Mouse (Mus musculus) hindbrain, embryonic 15.5 days (tissue): Measurements from ENCODE around the gene Hpcal1. TPM values are rescaled to one million over a fixed set of nuclear protein-coding genes. Genes with fewer than 3 reads are reported as not detected.

ENCODE experiments used
- ATAC-seq: fragments of 200-750 bp; cut with Nextera tagmentation; 2 replicates; pipeline ENCODE4 v1.8.0; 2017; ENCODE audit warnings: low read depth, moderate number of reproducible peaks, moderate TSS enrichment; ENCODE audit not compliant: low FRiP score
- H3K27ac ChIP-seq: fragments of 300-500 bp; sonication (generic); replicated peaks from 2 replicates; pipeline ENCODE4 v1.5.1; 2015; ENCODE audit warnings: mild to moderate bottlenecking, inconsistent platforms
- H3K27me3 ChIP-seq: fragments of 300-500 bp; sonication (generic); 2 replicates; pipeline ENCODE4 v1.6.1; 2015; ENCODE audit warnings: control low read depth, inconsistent platforms
- H3K36me3 ChIP-seq: fragments of 300-500 bp; sonication (generic); 2 replicates; pipeline ENCODE4 v1.6.1; 2015; ENCODE audit warnings: control low read depth, inconsistent platforms
- H3K4me1 ChIP-seq: fragments of 300-500 bp; sonication (generic); replicated peaks from 2 replicates; pipeline ENCODE4 v1.6.1; 2015; ENCODE audit warnings: control low read depth, inconsistent platforms
- H3K4me2 ChIP-seq: fragments of 300-500 bp; sonication (generic); 2 replicates; pipeline ENCODE4 v1.6.1; 2015; ENCODE audit warnings: moderate library complexity, mild to moderate bottlenecking, inconsistent platforms
- H3K4me3 ChIP-seq: fragments of 300-500 bp; sonication (generic); 2 replicates; pipeline ENCODE4 v1.5.1; 2015; ENCODE audit warnings: mild to moderate bottlenecking, inconsistent platforms
- H3K9ac ChIP-seq: fragments of 300-500 bp; sonication (generic); 2 replicates; pipeline ENCODE4 v1.6.1; 2015; ENCODE audit warnings: inconsistent platforms
- H3K9me3 ChIP-seq: fragments of 300-500 bp; sonication (generic); 2 replicates; pipeline ENCODE4 v1.6.1; 2016; ENCODE audit warnings: control low read depth, inconsistent platforms
- WGBS: fragments of 180-500 bp; shearing (Covaris S2); methylation state at CpG from one replicate; pipeline ENCODE4 v1.1.7; 2015; 5-methylcytosine and 5-hydroxymethylcytosine counted together
- polyA plus RNA-seq: library from polyadenylated mRNA; unstranded; fragments of >200 nt; fragmentation: Nextera tagmentation; extraction: Ambion mirVana; gene quantifications from 2 replicates; pipeline ENCODE4 v1.2.1, GENCODE M21; 2015

The Hpcal1 gene
- polyA plus RNA-seq, 1 experiment from 2014 or later = 128 TPM

GRCm38 (mm10) chr12:17722452-17723181 is 32.0 kb downstream of the Hpcal1 start:
- H3K36me3 ChIP-seq = no peaks in the 10 kb centered on the region
- peaks cover 17% of the 10 kb centered on the region for H3K4me1 ChIP-seq
- 93% methylated on average over 13 of the region's 13 CpGs for whole genome bisulfite sequencing
- H3K27me3 ChIP-seq = no peaks in the 10 kb centered on the region
- H3K9me3 ChIP-seq = no peaks in the 10 kb centered on the region
- H3K4me3 ChIP-seq = no peak overlapping the region
- no peak overlapping the region for H3K27ac ChIP-seq
- no peak overlapping the region for H3K9ac ChIP-seq
- ATAC-seq = no peak
- no peak overlapping the region for H3K4me2 ChIP-seq

- WGBS = 92% methylated on average over 1 of the region's 1 CpGs
- H3K4me3 ChIP-seq = no peak overlapping the region
- no peak overlapping the region for H3K9ac ChIP-seq
- no peaks in the 10 kb centered on the region for H3K9me3 ChIP-seq
- no peaks in the 10 kb centered on the region for H3K36me3 ChIP-seq
- peaks cover 23% of the 10 kb centered on the region for H3K4me1 ChIP-seq
- no peak overlapping the region for H3K27ac ChIP-seq
- no peak for ATAC-seq
- no peak overlapping the region for H3K4me2 ChIP-seq
- H3K27me3 ChIP-seq = no peaks in the 10 kb centered on the region
Measured at GRCm38 (mm10) chr12:17723182-17723570, 32.5 kb downstream of the Hpcal1 start.

GRCm38 (mm10) chr12:17723999-17724398 is 33.3 kb downstream of the Hpcal1 start:
- Histone ChIP-seq H3K36me3 (no peaks in the 10 kb centered on the region), H3K4me3 (no peak overlapping the region), H3K9me3 (no peaks in the 10 kb centered on the region), H3K9ac (no peak overlapping the region), H3K4me2 (no peak overlapping the region), H3K27me3 (no peaks in the 10 kb centered on the region), H3K27ac (no peak overlapping the region), H3K4me1 (peaks cover 25% of the 10 kb centered on the region)
- ATAC-seq = no peak
- WGBS = 77% methylated on average over 6 of the region's 6 CpGs

- no peaks in the 10 kb centered on the region for H3K36me3 ChIP-seq
- H3K9ac ChIP-seq = no peak overlapping the region
- no peak overlapping the region for H3K4me2 ChIP-seq
- no peak overlapping the region for H3K4me3 ChIP-seq
- WGBS = 70% methylated on average over 3 of the region's 3 CpGs
- peaks cover 29% of the 10 kb centered on the region for H3K4me1 ChIP-seq
- no peak for ATAC-seq
- no peak overlapping the region for H3K27ac ChIP-seq
- H3K9me3 ChIP-seq = no peaks in the 10 kb centered on the region
- no peaks in the 10 kb centered on the region for H3K27me3 ChIP-seq
Measured at GRCm38 (mm10) chr12:17724412-17725090, 33.9 kb downstream of the Hpcal1 start.

GRCm38 (mm10) chr12:17725592-17725991 is 34.9 kb downstream of the Hpcal1 start:
- Histone ChIP-seq H3K27ac (no peak overlapping the region), H3K4me3 (no peak overlapping the region), H3K9me3 (no peaks in the 10 kb centered on the region), H3K27me3 (no peaks in the 10 kb centered on the region), H3K4me2 (no peak overlapping the region), H3K9ac (no peak overlapping the region), H3K36me3 (no peaks in the 10 kb centered on the region), H3K4me1 (peaks cover 29% of the 10 kb centered on the region)
- no peak for ATAC-seq
- 70% methylated on average over 6 of the region's 6 CpGs for WGBS

GRCm38 (mm10) chr12:17726576-17727320 is 36.1 kb downstream of the Hpcal1 start:
- ATAC-seq = no peak
- no peaks in the 10 kb centered on the region for H3K27me3 ChIP-seq
- H3K27ac ChIP-seq = no peak overlapping the region
- no peaks in the 10 kb centered on the region for H3K36me3 ChIP-seq
- H3K4me3 ChIP-seq = no peak overlapping the region
- H3K4me1 ChIP-seq = peaks cover 29% of the 10 kb centered on the region
- H3K9ac ChIP-seq = no peak overlapping the region
- H3K4me2 ChIP-seq = no peak overlapping the region
- WGBS = 34% methylated on average over 10 of the region's 10 CpGs
- no peaks in the 10 kb centered on the region for H3K9me3 ChIP-seq

GRCm38 (mm10) chr12:17727676-17728339 is 37.2 kb downstream of the Hpcal1 start:
- Histone ChIP-seq H3K9ac (no peak overlapping the region), H3K27ac (no peak overlapping the region; the same call in 1 of the 2 replicates), H3K36me3 (no peaks in the 10 kb centered on the region), H3K27me3 (no peaks in the 10 kb centered on the region), H3K4me2 (no peak overlapping the region), H3K4me3 (no peak overlapping the region), H3K9me3 (no peaks in the 10 kb centered on the region), H3K4me1 (peaks cover 29% of the 10 kb centered on the region)
- ATAC-seq = no peak
- 69% methylated on average over 13 of the region's 13 CpGs for whole genome bisulfite sequencing

GRCm38 (mm10) chr12:17729211-17729900 is 38.7 kb downstream of the Hpcal1 start:
- Histone ChIP-seq H3K9ac (no peak overlapping the region), H3K4me3 (no peak overlapping the region), H3K4me2 (no peak overlapping the region), H3K27ac (no peak overlapping the region), H3K36me3 (no peaks in the 10 kb centered on the region), H3K4me1 (peaks cover 29% of the 10 kb centered on the region), H3K9me3 (no peaks in the 10 kb centered on the region), H3K27me3 (no peaks in the 10 kb centered on the region)
- ATAC-seq = no peak
- WGBS = 85% methylated on average over 13 of the region's 13 CpGs

- ATAC-seq = no peak
- H3K4me1 ChIP-seq = peaks cover 22% of the 10 kb centered on the region
- no peaks in the 10 kb centered on the region for H3K27me3 ChIP-seq
- H3K9ac ChIP-seq = no peak overlapping the region
- no peak overlapping the region for H3K4me3 ChIP-seq
- no peak overlapping the region for H3K27ac ChIP-seq
- no peaks in the 10 kb centered on the region for H3K9me3 ChIP-seq
- no peaks in the 10 kb centered on the region for H3K36me3 ChIP-seq
- 85% methylated on average over 7 of the region's 7 CpGs for WGBS
- no peak overlapping the region for H3K4me2 ChIP-seq
Measured at GRCm38 (mm10) chr12:17732006-17732405, 41.4 kb downstream of the Hpcal1 start.

- no peak for ATAC-seq
- H3K9ac ChIP-seq = no peak overlapping the region
- WGBS = 90% methylated on average over 4 of the region's 4 CpGs
- H3K27me3 ChIP-seq = no peaks in the 10 kb centered on the region
- no peak overlapping the region for H3K27ac ChIP-seq
- H3K4me2 ChIP-seq = no peak overlapping the region
- no peaks in the 10 kb centered on the region for H3K9me3 ChIP-seq
- no peaks in the 10 kb centered on the region for H3K36me3 ChIP-seq
- H3K4me1 ChIP-seq = peaks cover 18% of the 10 kb centered on the region
- H3K4me3 ChIP-seq = no peak overlapping the region
Measured at GRCm38 (mm10) chr12:17732546-17732945, 41.9 kb downstream of the Hpcal1 start.

- Histone ChIP-seq H3K4me3 (no peak overlapping the region), H3K4me1 (0 out of 2 replicates have a peak, but pooled peaks cover 11% of the 10 kb centered on the region), H3K9ac (no peak overlapping the region), H3K27me3 (no peaks in the 10 kb centered on the region), H3K9me3 (no peaks in the 10 kb centered on the region), H3K27ac (no peak overlapping the region), H3K4me2 (no peak overlapping the region), H3K36me3 (no peaks in the 10 kb centered on the region)
- 56% methylated on average over 6 of the region's 6 CpGs for WGBS
- ATAC-seq = no peak
Measured at GRCm38 (mm10) chr12:17733114-17733904, 42.7 kb downstream of the Hpcal1 start.
